Mouse (Mus musculus) liver, adult 2 months (tissue): Measurements from ENCODE around the gene Phf2. TPM values are rescaled to one million over a fixed set of nuclear protein-coding genes. Genes with fewer than 3 reads are reported as not detected.

Source experiments
- DNase-seq: peaks from one replicate; pipeline ENCODE4 v3.0.0-alpha.2; 2011; ENCODE audit warnings: low read depth, low spot score; ENCODE audit errors: extremely low read depth
- H3K27ac ChIP-seq: fragments of 200-500 bp; replicated peaks from 2 replicates; pipeline ENCODE4 v1.5.1; 2012; ENCODE audit warnings: low read depth, mild to moderate bottlenecking, control low read depth, inconsistent platforms, low read length; ENCODE audit not compliant: insufficient read depth
- H3K27me3 ChIP-seq: fragments of 200-500 bp; 2 replicates; pipeline ENCODE4 v1.6.1; 2012; ENCODE audit warnings: mild to moderate bottlenecking, moderate library complexity, low read length, inconsistent platforms; ENCODE audit not compliant: control insufficient read depth, insufficient read depth
- H3K36me3 ChIP-seq: fragments of 200-500 bp; 2 replicates; pipeline ENCODE4 v1.6.1; 2012; ENCODE audit warnings: low read length, inconsistent platforms; ENCODE audit not compliant: control insufficient read depth, insufficient read depth
- H3K4me1 ChIP-seq: fragments of 200-500 bp; 2 replicates; pipeline ENCODE4 v1.6.1; 2011; ENCODE audit warnings: low read length; ENCODE audit not compliant: control insufficient read depth, insufficient read depth
- H3K4me3 ChIP-seq: fragments of 200-500 bp; 2 replicates; pipeline ENCODE4 v1.5.1; 2011; ENCODE audit warnings: low read depth, mild to moderate bottlenecking, control low read depth, low read length, moderate library complexity; ENCODE audit not compliant: insufficient read depth
- H3K79me2 ChIP-seq: fragments of 200-500 bp; 2 replicates; pipeline ENCODE4 v1.6.1; 2012; ENCODE audit warnings: inconsistent platforms, mild to moderate bottlenecking, low read length, moderate library complexity; ENCODE audit not compliant: control insufficient read depth, insufficient read depth
- H3K9ac ChIP-seq: fragments of 200-500 bp; 2 replicates; pipeline ENCODE4 v1.6.1; 2012; ENCODE audit warnings: low read depth, mild to moderate bottlenecking, control low read depth, inconsistent platforms, low read length
- CTCF ChIP-seq: fragments of 200-500 bp; IDR thresholded peaks from 2 replicates; pipeline ENCODE4 v1.5.1; 2011; ENCODE audit warnings: low read depth, low read length, control low read depth
- POLR2A ChIP-seq: fragments of 200-500 bp; IDR thresholded peaks from 2 replicates; pipeline ENCODE4 v1.6.1; 2011; ENCODE audit warnings: low read length, control low read depth; ENCODE audit not compliant: insufficient read depth; ENCODE audit errors: extremely low read depth
- WGBS: fragments of 180-500 bp; shearing (Covaris S2); methylation state at CpG from one replicate; pipeline ENCODE4 v1.1.7; 2018; 5-methylcytosine and 5-hydroxymethylcytosine counted together
- polyA plus RNA-seq: library from polyadenylated mRNA; depleted of rRNA; stranded (reverse); fragments of >200 nt; gene quantifications from 2 replicates; pipeline ENCODE4 v1.2.3, GENCODE M21; 2012
- total RNA-seq: library from RNA; depleted of rRNA; stranded (reverse); fragments of >200 nt; gene quantifications from 2 replicates; pipeline ENCODE4 v1.2.3, GENCODE M21; 2014

Phf2 gene
- total and polyA plus RNA-seq, 2 experiments = 3.0 to 6.7 TPM

DNA sequence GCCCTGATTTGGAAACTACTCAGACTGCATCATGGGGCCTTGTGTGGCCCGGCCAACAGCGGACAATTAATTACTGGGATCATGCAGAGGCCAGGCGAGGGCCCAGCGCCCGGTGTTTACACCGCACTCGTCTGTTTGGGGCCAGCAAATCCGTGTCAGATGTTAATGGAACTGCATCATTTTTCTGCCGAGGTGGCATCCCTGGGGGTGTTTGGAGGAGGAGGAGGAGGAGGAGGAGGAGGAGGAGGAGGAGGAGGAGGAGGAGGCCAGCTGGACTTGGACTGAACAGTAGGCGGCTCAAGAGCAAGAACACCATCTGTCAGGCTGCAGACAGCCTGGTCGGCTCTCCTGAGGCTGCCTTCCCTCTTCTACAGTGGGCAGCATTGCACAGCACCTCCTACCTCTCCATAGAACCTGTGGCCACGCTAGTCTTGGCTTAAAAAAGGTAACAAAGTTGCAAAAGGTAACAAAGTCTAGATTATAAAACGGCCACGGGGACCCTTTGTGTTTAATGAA is 72.6 kb downstream of the Phf2 start:
- no peak overlapping the region for H3K27ac ChIP-seq
- no peak for DNase-seq
- peaks cover 2% of the 10 kb centered on the region; the same call in 1 of the 2 replicates for H3K36me3 ChIP-seq
- H3K27me3 ChIP-seq = no peaks in the 10 kb centered on the region
- TF ChIP-seq CTCF (no peak), POLR2A (no peak)
- no peak overlapping the region for H3K4me3 ChIP-seq
- WGBS = 74% methylated on average over 14 of the region's 14 CpGs
- H3K79me2 ChIP-seq = no peaks in the 10 kb centered on the region
- no peak overlapping the region for H3K9ac ChIP-seq
- no peaks in the 10 kb centered on the region for H3K4me1 ChIP-seq

DNA sequence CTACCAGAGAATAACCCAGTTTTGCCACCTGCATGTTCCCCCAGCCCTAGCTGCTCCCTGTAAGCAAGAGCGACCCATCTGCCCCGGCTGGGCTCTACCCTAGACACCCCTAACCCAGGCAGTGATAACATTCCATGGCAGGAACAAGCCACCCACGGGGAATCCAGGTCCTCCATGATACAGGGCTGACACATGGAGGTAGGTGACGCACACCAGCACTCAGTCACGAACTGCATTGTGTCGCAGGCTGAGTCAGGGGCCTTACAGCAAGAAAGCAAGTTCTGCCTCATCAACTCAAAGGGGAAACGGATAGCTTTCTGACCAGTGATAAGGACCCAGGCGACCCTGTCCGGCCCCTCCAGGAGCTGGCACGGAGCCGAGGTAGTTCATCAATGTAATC is 74.0 kb downstream of the Phf2 start:
- no peak overlapping the region for H3K9ac ChIP-seq
- 68% methylated on average over 11 of the region's 11 CpGs for WGBS
- H3K4me1 ChIP-seq = no peaks in the 10 kb centered on the region
- no peaks in the 10 kb centered on the region for H3K79me2 ChIP-seq
- no peak overlapping the region for H3K4me3 ChIP-seq
- H3K36me3 ChIP-seq = no peaks in the 10 kb centered on the region
- TF ChIP-seq POLR2A (no peak), CTCF (no peak)
- H3K27ac ChIP-seq = no peak overlapping the region
- no peak for DNase-seq
- H3K27me3 ChIP-seq = no peaks in the 10 kb centered on the region

DNA sequence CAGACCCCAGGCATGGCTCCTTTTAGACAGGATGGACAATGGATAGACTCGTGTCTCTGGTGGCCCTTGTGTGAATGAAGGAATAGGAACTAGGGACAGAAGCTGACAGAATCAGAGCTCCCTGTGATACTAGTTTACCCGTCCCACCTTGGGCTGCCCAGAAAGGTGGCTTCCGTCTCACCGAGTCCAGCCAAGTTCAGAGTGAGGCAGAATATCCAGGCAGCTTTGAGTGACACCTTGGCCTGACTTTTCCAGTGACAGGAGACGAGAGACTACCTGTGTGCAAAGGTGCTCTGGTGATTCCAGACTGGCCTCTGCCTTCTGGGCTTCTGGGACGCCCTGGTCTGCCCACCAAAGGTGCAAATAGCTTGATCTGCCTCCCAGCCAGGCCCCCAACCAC is 75.2 kb downstream of the Phf2 start:
- no peak overlapping the region for H3K27ac ChIP-seq
- no peak overlapping the region for H3K4me3 ChIP-seq
- no peaks in the 10 kb centered on the region for H3K4me1 ChIP-seq
- no peak overlapping the region for H3K9ac ChIP-seq
- DNase-seq = no peak
- no peaks in the 10 kb centered on the region for H3K79me2 ChIP-seq
- H3K36me3 ChIP-seq = no peaks in the 10 kb centered on the region
- 86% methylated on average over 6 of the region's 6 CpGs for WGBS
- H3K27me3 ChIP-seq = no peaks in the 10 kb centered on the region
- TF ChIP-seq POLR2A (no peak), CTCF (no peak)

DNA sequence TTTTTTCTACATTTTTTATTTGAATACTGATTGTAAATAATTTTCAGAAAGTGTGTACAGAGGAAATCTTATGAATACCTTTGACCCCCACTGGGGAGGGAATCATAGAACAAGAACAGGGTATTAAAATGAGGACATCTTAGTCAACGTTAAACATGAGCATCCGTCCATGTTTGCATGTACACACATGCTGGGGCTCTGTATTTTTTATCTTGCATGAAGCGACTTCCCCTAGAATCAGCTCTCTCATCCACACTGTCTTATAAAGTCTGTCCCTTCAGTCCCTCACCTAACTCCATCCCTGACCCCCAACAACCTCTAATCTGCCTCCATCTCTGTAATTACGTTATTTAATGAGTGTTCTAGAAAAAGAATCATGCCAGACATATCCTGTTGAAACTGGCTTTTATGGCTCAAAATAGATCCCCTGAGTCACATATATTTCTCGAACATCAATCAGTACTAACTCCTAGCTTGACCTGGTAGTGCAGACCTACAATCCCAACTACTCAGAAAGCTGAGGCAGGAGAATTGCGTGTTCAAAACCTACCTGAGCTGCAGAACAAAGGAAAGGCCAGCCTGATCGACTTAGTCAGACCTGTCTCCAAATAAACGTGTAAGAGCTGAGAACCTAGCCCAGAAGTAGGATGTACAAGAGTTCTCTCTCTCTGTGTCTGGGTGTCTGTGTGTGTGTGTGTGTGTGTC is 86.2 kb downstream of the Phf2 start:
- Histone ChIP-seq H3K4me1 (peaks cover 6% of the 10 kb centered on the region; the same call in 1 of the 2 replicates), H3K27ac (no peak overlapping the region), H3K27me3 (no peaks in the 10 kb centered on the region), H3K36me3 (no peaks in the 10 kb centered on the region), H3K79me2 (no peaks in the 10 kb centered on the region), H3K9ac (no peak overlapping the region), H3K4me3 (no peak overlapping the region)
- TF ChIP-seq CTCF = no peak
- no peak for TF ChIP-seq POLR2A
- DNase-seq = no peak
- WGBS = 86% methylated on average over 8 of the region's 8 CpGs

DNA sequence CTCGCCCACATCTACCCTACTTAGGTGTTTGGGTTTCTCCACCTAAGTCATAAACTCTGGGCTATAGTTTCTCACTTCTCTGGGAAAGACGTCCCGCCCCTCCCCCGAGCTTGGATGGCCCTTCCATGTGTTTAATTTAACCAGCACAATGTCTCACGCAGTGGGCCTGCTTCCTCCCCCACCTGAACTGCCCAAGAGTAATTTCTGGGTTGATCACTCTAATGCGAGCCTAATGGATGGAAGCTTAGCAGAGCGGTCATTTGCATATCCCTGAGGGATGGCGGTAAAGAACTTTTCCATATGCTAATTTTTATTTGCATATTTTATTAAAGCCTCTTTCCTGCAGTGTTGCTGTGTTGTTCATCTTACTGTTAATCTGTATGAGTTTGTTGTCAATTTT is 86.8 kb downstream of the Phf2 start:
- 83% methylated on average over 8 of the region's 8 CpGs for WGBS
- H3K27ac ChIP-seq = no peak overlapping the region
- TF ChIP-seq POLR2A (no peak), CTCF (no peak)
- H3K4me3 ChIP-seq = no peak overlapping the region
- no peaks in the 10 kb centered on the region for H3K79me2 ChIP-seq
- no peak for DNase-seq
- no peak overlapping the region for H3K9ac ChIP-seq
- H3K36me3 ChIP-seq = no peaks in the 10 kb centered on the region
- H3K27me3 ChIP-seq = no peaks in the 10 kb centered on the region
- peaks cover 6% of the 10 kb centered on the region; the same call in 1 of the 2 replicates for H3K4me1 ChIP-seq
